ENCODE assay signal across 31 mouse cellular contexts in the genomic region with DNA sequence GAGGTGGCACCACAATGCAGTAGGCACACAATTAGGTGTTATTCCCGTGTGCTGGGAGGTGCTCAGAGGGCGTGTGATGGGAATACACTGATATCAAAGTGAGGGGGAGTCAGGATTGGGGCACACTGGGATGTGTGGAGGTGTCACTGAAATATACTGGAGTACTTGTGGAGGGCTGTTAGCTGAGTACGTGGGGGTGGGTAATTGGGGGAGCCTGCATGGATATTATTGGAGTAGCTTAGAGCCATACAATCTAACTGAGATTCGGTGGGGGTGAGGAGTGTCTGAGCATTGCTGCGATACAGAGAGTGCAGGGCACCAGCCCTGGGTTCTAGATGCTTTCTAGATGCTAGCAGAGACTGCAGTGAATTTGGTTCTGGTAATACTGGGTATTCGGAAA. TPM values are rescaled to one million over a fixed set of nuclear protein-coding genes. Genes with fewer than 3 reads are reported as not detected.
"Had no signal": no experiment of that assay in that cellular context is flagged by ENCODE, and none has a peak within 500 bp of the region (broad histone marks: within the 10 kb centered on the region; RNA-seq: fewer than 3 reads in every experiment).

No protein-coding gene starts in this region.

- H3K4me3 ChIP-seq: heart, adult 2 months; heart, embryonic 10.5 days; heart, embryonic 12.5 days; heart, embryonic 13.5 days; heart, embryonic 15.5 days; hindbrain, embryonic 10.5 days; hindbrain, embryonic 12.5 days; hindbrain, embryonic 13.5 days; hindbrain, embryonic 15.5 days; intestine, embryonic 15.5 days; kidney, embryonic 15.5 days had no signal

- DNase-seq: heart, adult 2 months; heart, postnatal 10 days; heart, postnatal 14 days; heart, postnatal 36 days; heart, postnatal 4 days; kidney, adult 11 months; kidney, adult 18-20 months; kidney, adult 2 months; kidney, adult 8-10 months; kidney, adult 9 months; kidney, postnatal 10 days; kidney, postnatal 14 days; kidney, postnatal 25 days; kidney, postnatal 36 days; kidney, postnatal 4 days; layer of hippocampus, adult 9-11 months; layer of hippocampus, postnatal 36 days had no signal

- H3K27ac ChIP-seq: heart, adult 2 months; heart, embryonic 10.5 days; heart, embryonic 13.5 days; heart, embryonic 15.5 days; hindbrain, embryonic 10.5 days; hindbrain, embryonic 12.5 days; hindbrain, embryonic 13.5 days; hindbrain, embryonic 14.5 days; hindbrain, embryonic 15.5 days; hindbrain, postnatal 0 days; intestine, embryonic 15.5 days; kidney, embryonic 15.5 days; kidney, postnatal 0 days had no signal

RNA-seq across cellular contexts. Expression of a gene that starts 30.2 kb away (rescaled TPM):
- total RNA-seq: hematopoietic stem cell, adult 5-6 weeks had no signal

RNA-seq across cellular contexts. Expression of a gene that starts 45.4 kb away (rescaled TPM):
- total RNA-seq: heart, postnatal 4 days had no signal
